ENCODE assay signal across 10 mouse cellular contexts in the genomic region with DNA sequence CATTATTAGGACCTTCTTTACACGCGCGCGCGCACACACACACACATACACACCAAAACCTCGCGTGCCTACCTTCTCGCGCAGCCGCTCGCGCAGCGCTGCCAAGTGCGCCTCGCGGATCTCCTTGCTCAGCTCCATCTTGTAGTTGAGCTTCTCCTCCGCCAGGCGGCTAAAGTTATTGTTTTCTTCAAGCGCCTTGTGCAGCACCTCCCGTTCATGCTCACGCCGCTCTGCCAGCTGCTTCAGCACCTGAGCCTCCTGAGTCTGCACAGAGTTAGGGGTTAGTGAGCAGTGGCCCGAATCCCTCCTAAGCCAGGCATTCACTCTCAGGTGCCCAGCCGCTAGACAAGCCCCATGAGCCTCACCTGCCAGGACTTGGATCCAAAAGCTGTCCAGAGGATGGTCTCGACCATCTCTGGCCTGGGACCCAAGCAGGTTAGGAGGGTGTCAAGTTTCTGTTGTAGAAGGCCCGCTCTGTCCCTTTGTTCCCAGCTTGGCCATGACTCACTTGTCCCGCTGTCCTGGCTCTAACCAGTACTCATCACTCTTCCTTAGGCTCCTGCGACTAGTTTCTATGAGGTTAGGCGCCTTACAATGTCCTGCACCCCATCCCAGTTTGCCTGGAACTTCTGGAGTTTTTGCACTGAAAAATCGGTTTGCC. TPM values are rescaled to one million over a fixed set of nuclear protein-coding genes. Genes with fewer than 3 reads are reported as not detected.
DNase-seq lines count a peak whose midpoint lies in the region; ATAC-seq and TF ChIP-seq lines count a peak whose summit lies in the region.
"Had no signal": no experiment of that assay in that cellular context is flagged by ENCODE, and none has a peak within 500 bp of the region (broad histone marks: within the 10 kb centered on the region; RNA-seq: fewer than 3 reads in every experiment).

No protein-coding gene starts in this region.

- peak; percentile 39 for DNase-seq in gastrocnemius, adult 2 months
- DNase-seq in gastrocnemius, postnatal 25 days = no peak
- DNase-seq in embryonic facial prominence, embryonic 14.5 days (ENCODE audit: low spot score) = peak; percentile 69
- peak; percentile 71 for DNase-seq in hindbrain, embryonic 14.5 days (ENCODE audit: low spot score)
- peak; percentile 65 to 67 for DNase-seq in left cerebral cortex, postnatal 36 days (ENCODE audit: low spot score in 2 of 2)
- DNase-seq in spleen, postnatal 4 days (ENCODE audit: low spot score in 2 of 2) = peak; percentile 33 to 75

- no peak overlapping the region for H3K9ac ChIP-seq in embryonic facial prominence, embryonic 14.5 days (ENCODE audit: low read depth, low read length)
- no peak overlapping the region for H3K9ac ChIP-seq in hindbrain, embryonic 14.5 days
- H3K9ac ChIP-seq in midbrain, embryonic 13.5 days (replicated peaks) = no peak overlapping the region
- H3K9ac ChIP-seq: heart, embryonic 15.5 days had no signal

- no peak for TF ChIP-seq POLR2A in bone marrow, adult 2 months (IDR thresholded peaks at IDR 0.05; ENCODE audit: borderline replicate concordance, control insufficient read depth, low read depth, low read length)

- peak overlapping the region; percentile 20 for H3K4me2 ChIP-seq in embryonic facial prominence, embryonic 14.5 days (ENCODE audit: low read depth, low read length)
- no peak overlapping the region for H3K4me2 ChIP-seq in hindbrain, embryonic 14.5 days (replicated peaks)
- 0 out of 2 replicates have a peak overlapping the region, but pooled peaks have one; percentile 3 for H3K4me2 ChIP-seq in midbrain, embryonic 13.5 days (replicated peaks)
- H3K4me2 ChIP-seq: heart, embryonic 15.5 days had no signal

- TF ChIP-seq CTCF in gastrocnemius, adult 2 months (IDR thresholded peaks at IDR 0.05) = peak; percentile 52
- TF ChIP-seq CTCF in bone marrow, adult 2 months (IDR thresholded peaks at IDR 0.05; ENCODE audit: control insufficient read depth, insufficient read depth, low read length) = peak; percentile 20; the same call in 1 of the 2 replicates

- peaks cover 33% of the 10 kb centered on the region for H3K27me3 ChIP-seq in embryonic facial prominence, embryonic 14.5 days (replicated peaks; ENCODE audit: control insufficient read depth, insufficient read depth, low read length)
- H3K27me3 ChIP-seq in hindbrain, embryonic 14.5 days (ENCODE audit: control insufficient read depth, insufficient read depth, low read length) = no peaks in the 10 kb centered on the region
- no peaks in the 10 kb centered on the region for H3K27me3 ChIP-seq in midbrain, embryonic 13.5 days

- peak overlapping the region; percentile 11; the same call in 1 of the 2 replicates for H3K4me3 ChIP-seq in gastrocnemius, adult 2 months
- no peak overlapping the region for H3K4me3 ChIP-seq in bone marrow, adult 2 months (replicated peaks; ENCODE audit: control insufficient read depth, low read depth, low read length)
- no peak overlapping the region for H3K4me3 ChIP-seq in embryonic facial prominence, embryonic 14.5 days (ENCODE audit: low read depth, low read length)
- H3K4me3 ChIP-seq in hindbrain, embryonic 14.5 days (replicated peaks; ENCODE audit: low read length) = no peak overlapping the region
- 0 out of 2 replicates have a peak overlapping the region, but pooled peaks have one; percentile 6 for H3K4me3 ChIP-seq in midbrain, embryonic 13.5 days (replicated peaks)
- H3K4me3 ChIP-seq: heart, embryonic 15.5 days had no signal

- WGBS in bone marrow, adult 2 months = 29% methylated on average over 30 of the region's 30 CpGs
- WGBS in embryonic facial prominence, embryonic 14.5 days = 9% methylated on average over 30 of the region's 30 CpGs
- WGBS in hindbrain, embryonic 14.5 days = 13% methylated on average over 30 of the region's 30 CpGs
- WGBS in midbrain, embryonic 13.5 days = 13% methylated on average over 30 of the region's 30 CpGs

- H3K9me3 ChIP-seq in embryonic facial prominence, embryonic 14.5 days (ENCODE audit: control insufficient read depth, low read length) = no peaks in the 10 kb centered on the region
- no peaks in the 10 kb centered on the region for H3K9me3 ChIP-seq in hindbrain, embryonic 14.5 days (ENCODE audit: control insufficient read depth, low read length)
- no peaks in the 10 kb centered on the region for H3K9me3 ChIP-seq in midbrain, embryonic 13.5 days
- H3K9me3 ChIP-seq: heart, embryonic 15.5 days had no signal

- 0 out of 2 replicates have a peak, but pooled peaks cover 4% of the 10 kb centered on the region for H3K36me3 ChIP-seq in embryonic facial prominence, embryonic 14.5 days (ENCODE audit: control insufficient read depth, insufficient read depth, low read length)
- peaks cover 55% of the 10 kb centered on the region for H3K36me3 ChIP-seq in hindbrain, embryonic 14.5 days (replicated peaks; ENCODE audit: control insufficient read depth, insufficient read depth)
- H3K36me3 ChIP-seq in midbrain, embryonic 13.5 days = peaks cover 51% of the 10 kb centered on the region

- intact Hi-C loops in gastrocnemius, adult 2 months (cut with DNase I) = no loop called here
- intact Hi-C loops in left cerebral cortex, postnatal 36 days (cut with DNase I) = no loop called here

- no peaks in the 10 kb centered on the region; the same call in 1 of the 2 replicates for H3K4me1 ChIP-seq in bone marrow, adult 2 months (ENCODE audit: control insufficient read depth, insufficient read depth, low read length)
- H3K4me1 ChIP-seq in embryonic facial prominence, embryonic 14.5 days (ENCODE audit: control insufficient read depth, insufficient read depth, low read length) = no peaks in the 10 kb centered on the region
- H3K4me1 ChIP-seq in hindbrain, embryonic 14.5 days (replicated peaks; ENCODE audit: control insufficient read depth, insufficient read depth, low read length) = peaks cover 12% of the 10 kb centered on the region
- H3K4me1 ChIP-seq in midbrain, embryonic 13.5 days (replicated peaks) = peaks cover 28% of the 10 kb centered on the region

- H3K27ac ChIP-seq in gastrocnemius, adult 2 months = no peak overlapping the region
- no peak overlapping the region for H3K27ac ChIP-seq in bone marrow, adult 2 months (ENCODE audit: control insufficient read depth, insufficient read depth, low read depth, low read length, poor library complexity)
- no peak overlapping the region for H3K27ac ChIP-seq in embryonic facial prominence, embryonic 14.5 days (replicated peaks; ENCODE audit: low read depth, low read length)
- H3K27ac ChIP-seq in hindbrain, embryonic 14.5 days = no peak overlapping the region
- H3K27ac ChIP-seq in midbrain, embryonic 13.5 days = no peak overlapping the region
- H3K27ac ChIP-seq: heart, embryonic 15.5 days had no signal

- peak; percentile 67 for ATAC-seq in embryonic facial prominence, embryonic 14.5 days (ENCODE audit: low read depth)
- peak; percentile 59; the same call in 1 of the 2 replicates for ATAC-seq in hindbrain, embryonic 14.5 days (ENCODE audit: low FRiP score)
- peak; percentile 72 for ATAC-seq in midbrain, embryonic 13.5 days

RNA-seq across cellular contexts. Expression of gene Stmn3, which starts 7.0 kb away (rescaled TPM):
- total RNA-seq in gastrocnemius, adult 2 months (2021) = not detected
- total RNA-seq in gastrocnemius, postnatal 25 days (2021) = under 1 TPM in 1 of 2 experiments, not detected in 1; 0.32 TPM
- polyA plus RNA-seq in bone marrow, adult 2 months (2011; ENCODE audit: insufficient read depth, insufficient read length, low replicate concordance, missing spikeins) = 2.7 TPM in 1 of 2 replicates, not detected in the other
- polyA plus RNA-seq in embryonic facial prominence, embryonic 14.5 days (2014; fragmentation: Nextera tagmentation; extraction: Ambion mirVana) = 69.4 and 72.7 TPM in 2 replicates
- 1,468 and 1,594 TPM in 2 replicates for polyA plus RNA-seq in hindbrain, embryonic 14.5 days (2014; fragmentation: Nextera tagmentation; extraction: Ambion mirVana)
- total RNA-seq in left cerebral cortex, postnatal 36 days (2021) = 100 to 1,000 TPM; 592 to 722 TPM
- 996 and 1,042 TPM in 2 replicates for polyA plus RNA-seq in midbrain, embryonic 13.5 days (2015; fragmentation: Nextera tagmentation; extraction: Ambion mirVana)
- total RNA-seq: CH12.LX had no signal

RNA-seq across cellular contexts. Expression of gene Rtel1, which starts 12.3 kb away (rescaled TPM):
- total RNA-seq in gastrocnemius, adult 2 months (2021) = 10 to 100 TPM; 12.0 to 13.0 TPM
- 10 to 100 TPM in 1 of 2 experiments, 1 to 10 TPM in 1; 9.9 to 14.9 TPM for total RNA-seq in gastrocnemius, postnatal 25 days (2021)
- polyA plus RNA-seq in bone marrow, adult 2 months (2011; ENCODE audit: insufficient read depth, insufficient read length, low replicate concordance, missing spikeins) = 44.7 and 86.6 TPM in 2 replicates
- polyA plus RNA-seq in embryonic facial prominence, embryonic 14.5 days (2014; fragmentation: Nextera tagmentation; extraction: Ambion mirVana) = 37.1 and 48.8 TPM in 2 replicates
- polyA plus RNA-seq in hindbrain, embryonic 14.5 days (2014; fragmentation: Nextera tagmentation; extraction: Ambion mirVana) = 39.9 and 40.8 TPM in 2 replicates
- total RNA-seq in left cerebral cortex, postnatal 36 days (2021) = 10 to 100 TPM; 28.2 to 41.8 TPM
- polyA plus RNA-seq in midbrain, embryonic 13.5 days (2015; fragmentation: Nextera tagmentation; extraction: Ambion mirVana) = 33.6 and 40.6 TPM in 2 replicates

RNA-seq across cellular contexts. Expression of gene Gmeb2, which starts 19.4 kb away (rescaled TPM):
- 10 to 100 TPM in 1 of 2 experiments, 1 to 10 TPM in 1; 7.3 to 12.0 TPM for total RNA-seq in gastrocnemius, adult 2 months (2021)
- total RNA-seq in gastrocnemius, postnatal 25 days (2021) = 1 to 10 TPM; 6.1 to 6.3 TPM
- 18.5 and 28.7 TPM in 2 replicates for polyA plus RNA-seq in bone marrow, adult 2 months (2011; ENCODE audit: insufficient read depth, insufficient read length, low replicate concordance, missing spikeins)
- 13.5 and 15.9 TPM in 2 replicates for polyA plus RNA-seq in embryonic facial prominence, embryonic 14.5 days (2014; fragmentation: Nextera tagmentation; extraction: Ambion mirVana)
- polyA plus RNA-seq in hindbrain, embryonic 14.5 days (2014; fragmentation: Nextera tagmentation; extraction: Ambion mirVana) = 16.7 and 18.0 TPM in 2 replicates
- 10 to 100 TPM; 20.1 to 23.4 TPM for total RNA-seq in left cerebral cortex, postnatal 36 days (2021)
- polyA plus RNA-seq in midbrain, embryonic 13.5 days (2015; fragmentation: Nextera tagmentation; extraction: Ambion mirVana) = 19.7 and 19.9 TPM in 2 replicates

RNA-seq across cellular contexts. Expression of gene Zgpat, which starts 57.5 kb away (rescaled TPM):
- 10 to 100 TPM; 13.7 to 14.8 TPM for total RNA-seq in gastrocnemius, adult 2 months (2021)
- total RNA-seq in gastrocnemius, postnatal 25 days (2021) = 10 to 100 TPM; 12.8 to 13.1 TPM
- 10.8 and 30.8 TPM in 2 replicates for polyA plus RNA-seq in bone marrow, adult 2 months (2011; ENCODE audit: insufficient read depth, insufficient read length, low replicate concordance, missing spikeins)
- 30.1 and 36.6 TPM in 2 replicates for polyA plus RNA-seq in embryonic facial prominence, embryonic 14.5 days (2014; fragmentation: Nextera tagmentation; extraction: Ambion mirVana)
- polyA plus RNA-seq in hindbrain, embryonic 14.5 days (2014; fragmentation: Nextera tagmentation; extraction: Ambion mirVana) = 66.7 and 67.6 TPM in 2 replicates
- total RNA-seq in left cerebral cortex, postnatal 36 days (2021) = 10 to 100 TPM; 50.3 to 84.9 TPM
- polyA plus RNA-seq in midbrain, embryonic 13.5 days (2015; fragmentation: Nextera tagmentation; extraction: Ambion mirVana) = 71.5 and 78.5 TPM in 2 replicates

RNA-seq across cellular contexts. Expression of gene Arfrp1, which starts 57.9 kb away (rescaled TPM):
- 10 to 100 TPM; 23.6 to 30.8 TPM for total RNA-seq in gastrocnemius, adult 2 months (2021)
- 10 to 100 TPM; 25.0 to 29.3 TPM for total RNA-seq in gastrocnemius, postnatal 25 days (2021)
- 25.1 and 48.4 TPM in 2 replicates for polyA plus RNA-seq in bone marrow, adult 2 months (2011; ENCODE audit: insufficient read depth, insufficient read length, low replicate concordance, missing spikeins)
- polyA plus RNA-seq in embryonic facial prominence, embryonic 14.5 days (2014; fragmentation: Nextera tagmentation; extraction: Ambion mirVana) = 43.7 and 48.1 TPM in 2 replicates
- polyA plus RNA-seq in hindbrain, embryonic 14.5 days (2014; fragmentation: Nextera tagmentation; extraction: Ambion mirVana) = 62.3 and 63.3 TPM in 2 replicates
- total RNA-seq in left cerebral cortex, postnatal 36 days (2021) = 10 to 100 TPM; 38.5 to 45.4 TPM
- polyA plus RNA-seq in midbrain, embryonic 13.5 days (2015; fragmentation: Nextera tagmentation; extraction: Ambion mirVana) = 91.6 and 95.9 TPM in 2 replicates

Comparison
In these comparisons a context has a peak if more than half of its experiments do, and no peak if none do; other contexts are left out.
1. H3K4me3 ChIP-seq: peak in gastrocnemius, adult 2 months (single experiment) and midbrain, embryonic 13.5 days (single experiment); none in bone marrow, adult 2 months (single experiment), embryonic facial prominence, embryonic 14.5 days (single experiment) and hindbrain, embryonic 14.5 days (single experiment).
2. RNA of gene Stmn3, which starts 7.0 kb away (polyA plus RNA-seq): 1,468 to 1,594 TPM in hindbrain, embryonic 14.5 days, 996 to 1,042 TPM in midbrain, embryonic 13.5 days and 69.4 to 72.7 TPM in embryonic facial prominence, embryonic 14.5 days; 2.7 TPM in bone marrow, adult 2 months; every median in the first group is over 10 times any median in the second.
3. Peak in every context shown above with its lines, with median percentiles within 50 percentile points of each other: ATAC-seq.